Mouse (Mus musculus) CD4-positive, CD25-positive, alpha-beta regulatory T cell (primary cell): ENCODE data around the gene Mplkip. TPM values are rescaled to one million over a fixed set of nuclear protein-coding genes. Genes with fewer than 3 reads are reported as not detected.

ENCODE experiments used
- polyA plus RNA-seq: library from polyadenylated mRNA; unstranded; fragments of 100-300 nt; shearing (Covaris generic); gene quantifications from one replicate; pipeline ENCODE4 v1.2.1, GENCODE M21; 2017

The Mplkip gene
- 82.9 TPM for polyA plus RNA-seq

GRCm38 (mm10) chr13:17694911-17695699 lies at the start of gene Mplkip, which contains the start of gene Sugct:
TSS of gene Mplkip (plus strand) at chr13:17695192.
TSS of gene Sugct (minus strand) at chr13:17695553.

Other genes with a start within 250 kb of the Mplkip start
- 1.6 TPM for gene Sugct, start 361 bp downstream of the Mplkip start, polyA plus RNA-seq
- 89.3 TPM for gene Cdk13, start 109.9 kb downstream of the Mplkip start, polyA plus RNA-seq
- 62.2 TPM for gene Rala, start 249.0 kb downstream of the Mplkip start, polyA plus RNA-seq